Mouse (Mus musculus): ENCODE data around the gene Rpl32.

DNA sequence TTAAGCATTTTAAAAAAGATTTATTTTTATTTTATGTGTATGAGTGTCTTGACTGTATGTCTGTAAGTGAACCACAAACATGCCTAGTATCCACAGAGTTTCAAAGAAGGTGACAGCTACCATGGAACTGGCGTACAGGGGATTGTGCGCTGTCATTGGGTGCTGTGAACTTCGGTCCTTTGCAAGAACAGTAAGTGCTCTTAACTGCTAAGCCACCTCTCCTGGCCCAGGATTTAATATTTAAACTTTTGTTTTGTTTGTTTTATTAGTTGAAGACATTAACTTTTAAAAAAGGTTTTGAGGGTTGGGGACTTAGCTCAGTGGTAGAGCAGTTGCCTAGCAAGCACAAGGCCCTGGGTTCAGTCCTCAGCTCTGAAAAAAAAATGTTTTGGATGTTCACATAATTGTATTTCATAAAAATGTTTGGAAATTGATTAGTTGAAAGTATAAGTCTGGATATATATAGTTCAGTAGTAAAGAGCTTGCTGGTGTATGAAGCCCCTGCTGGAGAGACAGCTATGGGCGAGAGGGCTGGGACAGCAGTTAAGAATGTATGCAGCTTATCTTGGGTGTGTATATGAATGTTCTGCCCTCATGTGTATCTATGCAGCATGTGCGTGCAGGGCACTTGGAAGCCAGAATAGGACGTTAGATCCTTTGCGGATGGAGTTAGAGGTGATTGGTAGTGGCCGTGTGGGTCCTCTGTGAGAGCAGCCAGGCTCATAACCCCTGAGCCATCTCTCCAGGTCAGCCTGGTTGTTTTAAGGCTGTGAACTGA, 12.9 kb upstream of the Rpl32 start:
- TF ChIP-seq CTCF (IDR thresholded peaks at IDR 0.05; ENCODE audit: insufficient read depth, low read length) (no peak), POLR2A (IDR thresholded peaks at IDR 0.05; ENCODE audit: borderline replicate concordance, extremely low read depth, low read depth, low read length) (no peak)
